Mouse (Mus musculus): ENCODE data around the gene Nek9.
"Not testable (repeated sequence)": the region's sequence is repeated elsewhere in the genome, so short reads cannot be mapped to it uniquely, and the experiment has no call there.

The Nek9 gene

DNA sequence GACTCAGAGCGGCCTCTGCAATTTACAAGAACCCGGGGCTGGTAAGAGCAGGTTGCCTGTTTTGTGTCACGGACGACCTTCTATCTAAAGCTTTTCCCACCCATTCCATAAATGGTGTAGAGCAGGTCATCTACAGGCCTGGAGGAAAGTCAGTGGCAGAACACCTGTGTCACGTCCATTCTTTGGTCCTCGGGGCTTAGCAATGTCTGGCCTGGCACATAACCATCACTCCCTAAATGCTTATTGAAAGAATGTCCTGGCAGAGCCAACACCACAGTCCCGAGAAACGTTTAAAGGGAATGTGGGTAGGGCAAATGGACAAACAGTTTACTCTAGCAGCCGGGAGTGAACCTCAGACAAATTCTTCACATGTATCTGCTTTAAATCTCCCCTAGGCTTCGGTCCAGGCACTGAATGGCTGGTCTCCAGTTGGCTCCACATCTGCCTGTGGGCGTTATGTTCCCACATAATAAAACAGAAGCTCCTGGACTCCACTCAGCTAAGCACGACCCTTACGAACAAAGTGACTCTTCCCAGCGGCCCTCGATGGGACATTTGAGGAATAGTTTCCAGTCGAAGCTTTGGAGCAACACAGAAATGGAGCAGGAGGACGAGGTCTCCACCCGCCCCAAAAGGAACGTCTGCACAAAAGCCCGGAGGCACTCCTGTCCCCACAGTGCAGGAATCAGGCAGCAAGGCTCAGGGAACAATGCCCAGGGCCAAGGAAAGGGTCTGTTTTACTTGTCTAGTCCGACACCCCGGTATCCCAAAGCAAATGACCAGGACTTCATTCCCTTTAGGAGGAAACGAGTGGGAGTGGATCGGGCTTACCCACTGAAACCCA lies 49.8 kb downstream of the Nek9 start:
- DNase-seq (ENCODE audit: low read depth) = no peak

DNA sequence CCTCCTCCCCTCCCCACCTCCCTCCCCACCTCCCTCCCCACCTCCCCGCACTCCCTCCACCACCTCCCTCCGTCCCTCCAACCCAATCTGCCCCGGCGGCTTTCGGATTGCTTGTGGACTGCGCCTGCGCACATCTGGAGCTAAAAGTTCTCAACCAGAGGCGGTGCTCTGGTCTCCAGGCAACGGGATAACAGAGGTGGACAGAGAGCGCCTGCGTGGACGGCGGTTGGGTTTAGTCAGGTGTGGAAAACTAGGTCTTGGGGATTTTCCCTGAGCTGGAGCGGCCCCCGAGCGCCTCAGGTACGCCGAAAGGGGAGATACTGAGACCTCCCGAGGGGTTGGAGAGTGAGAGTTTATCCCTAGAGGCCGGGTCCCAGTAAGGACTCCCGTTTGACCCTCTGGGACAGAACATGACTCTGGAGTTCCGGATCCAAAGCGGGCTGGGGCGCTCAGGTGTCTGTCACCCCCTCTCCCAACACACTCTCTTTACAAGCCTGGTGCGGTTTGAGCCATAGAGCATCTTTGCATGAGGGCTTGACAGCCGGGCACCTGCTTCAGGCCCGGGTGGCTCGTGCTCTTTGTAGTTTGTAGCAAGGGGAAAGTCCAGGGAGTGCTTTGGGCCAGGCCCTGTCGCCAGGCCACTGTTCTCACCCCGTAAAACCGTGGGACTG lies 50.5 kb downstream of the Nek9 start, which contains the start of gene Zc2hc1c:
Gene Zc2hc1c (plus strand): TSS at position 106 of the 671 bp plus-strand sequence.
- DNase-seq (ENCODE audit: low read depth) = no peak

DNA sequence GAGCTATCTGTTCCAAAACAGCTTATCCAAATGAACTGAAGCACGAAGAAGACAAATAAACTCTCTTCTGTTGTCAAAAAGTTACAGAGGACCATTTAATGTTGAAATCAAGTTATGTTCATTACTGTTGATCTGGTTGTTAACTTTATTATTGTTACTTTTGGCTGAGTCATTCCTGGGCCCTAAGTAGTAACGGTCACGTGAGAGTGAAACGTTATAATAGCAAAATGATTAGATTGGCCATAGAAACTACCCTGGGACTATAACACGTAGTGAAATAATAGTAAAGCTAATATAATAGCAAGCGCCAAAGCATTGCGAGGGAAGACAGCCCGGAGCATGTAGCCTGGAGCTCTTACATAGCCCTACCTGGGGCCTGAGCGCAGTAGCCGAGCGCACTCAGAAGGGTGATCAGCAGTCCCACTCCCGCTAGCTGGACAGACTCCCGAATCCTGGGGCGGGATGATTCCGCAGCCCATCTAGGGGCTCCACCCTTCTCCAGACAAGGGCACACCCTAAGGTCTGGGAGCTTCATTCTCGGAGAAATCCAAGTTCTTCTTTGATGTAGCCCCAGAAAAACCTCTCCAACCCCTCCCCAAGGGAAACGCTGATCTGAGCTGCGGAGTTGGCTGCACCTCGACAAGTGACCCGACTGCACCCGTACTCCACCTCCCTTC lies 51.2 kb downstream of the Nek9 start, which contains the start of gene Acyp1:
Gene Acyp1 (minus strand): TSS at position 630 of the 677 bp plus-strand sequence.
- DNase-seq (ENCODE audit: low read depth) = no peak

DNA sequence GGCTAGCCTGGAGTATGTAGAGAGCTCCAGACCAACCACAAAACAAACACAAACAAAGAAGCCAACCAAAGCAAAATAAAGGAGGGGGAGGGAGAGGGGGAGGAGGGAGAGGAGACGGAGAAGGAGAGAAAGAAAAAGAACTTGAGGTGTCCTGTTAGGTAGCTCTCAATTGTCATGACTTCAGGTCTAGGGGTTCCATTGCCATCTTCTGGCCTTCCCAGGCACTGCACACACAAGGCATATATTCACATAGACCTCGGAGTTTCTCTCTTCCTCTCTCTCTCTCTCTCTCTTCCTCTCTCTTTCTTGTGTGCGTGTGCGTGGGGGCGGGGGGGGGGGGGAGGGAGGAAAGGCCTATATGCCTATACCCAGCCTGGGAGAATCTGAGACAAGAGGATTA lies 52.2 kb downstream of the Nek9 start:
- DNase-seq (ENCODE audit: low read depth) = peak; percentile 75

DNA sequence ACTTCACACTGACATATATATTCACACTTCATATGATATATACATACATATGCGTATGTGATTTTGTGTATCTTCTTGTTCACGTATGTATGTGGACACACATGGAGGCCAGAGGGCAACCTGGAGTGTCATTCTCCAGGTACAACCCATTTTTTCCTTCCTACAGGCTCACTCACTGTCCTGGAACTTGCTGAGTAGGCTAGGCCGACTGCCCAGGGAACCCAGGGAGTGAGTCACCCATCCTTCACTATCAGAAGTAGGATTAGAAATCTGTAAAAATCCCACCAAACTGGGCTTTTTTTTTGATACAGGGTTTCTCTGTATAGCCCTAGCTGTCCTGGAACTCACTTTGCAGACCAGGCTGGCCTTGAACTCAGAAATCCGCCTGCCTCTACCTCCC lies 54.2 kb downstream of the Nek9 start:
- no peak for DNase-seq (ENCODE audit: low read depth)

DNA sequence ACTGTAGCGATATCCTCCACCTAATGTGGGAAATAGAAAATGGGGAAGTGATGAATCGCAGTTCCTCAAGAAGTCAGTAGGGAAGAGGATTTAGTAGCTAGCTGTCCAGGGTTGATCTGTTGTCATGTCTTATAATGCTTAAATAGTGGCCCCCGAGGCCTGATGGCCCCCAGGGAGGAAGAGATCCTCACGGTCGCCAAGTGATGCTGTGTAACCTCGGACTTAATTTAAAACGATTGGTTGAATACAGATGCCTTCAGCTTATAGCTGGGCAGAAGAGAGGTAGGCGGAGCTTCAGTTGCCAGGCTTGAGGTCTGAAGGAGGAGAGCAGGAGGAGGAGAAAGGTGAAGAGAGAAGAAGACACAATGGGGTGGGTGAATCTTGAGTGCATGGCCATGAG lies 54.8 kb downstream of the Nek9 start:
- no peak for DNase-seq (ENCODE audit: low read depth)

DNA sequence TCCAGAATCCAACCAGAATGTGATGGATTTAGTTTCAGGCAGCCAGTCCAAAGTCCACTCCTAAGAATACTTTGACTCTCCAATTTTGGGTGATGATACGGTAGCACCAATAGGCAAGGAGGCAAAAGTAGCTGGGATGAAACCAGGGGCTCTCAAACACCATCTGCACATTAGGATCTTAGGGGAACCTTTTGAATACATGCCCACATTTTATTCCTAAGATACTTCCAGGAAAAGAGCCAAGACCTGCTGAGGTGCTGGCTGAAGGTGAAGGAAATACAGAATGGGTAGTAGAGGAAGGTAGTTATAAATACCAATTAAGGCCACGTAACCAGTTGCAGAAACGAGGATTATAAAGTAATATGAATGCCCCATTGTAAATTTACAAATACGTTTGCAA lies 57.4 kb downstream of the Nek9 start:
- not testable (repeated sequence) for DNase-seq (ENCODE audit: low read depth)

DNA sequence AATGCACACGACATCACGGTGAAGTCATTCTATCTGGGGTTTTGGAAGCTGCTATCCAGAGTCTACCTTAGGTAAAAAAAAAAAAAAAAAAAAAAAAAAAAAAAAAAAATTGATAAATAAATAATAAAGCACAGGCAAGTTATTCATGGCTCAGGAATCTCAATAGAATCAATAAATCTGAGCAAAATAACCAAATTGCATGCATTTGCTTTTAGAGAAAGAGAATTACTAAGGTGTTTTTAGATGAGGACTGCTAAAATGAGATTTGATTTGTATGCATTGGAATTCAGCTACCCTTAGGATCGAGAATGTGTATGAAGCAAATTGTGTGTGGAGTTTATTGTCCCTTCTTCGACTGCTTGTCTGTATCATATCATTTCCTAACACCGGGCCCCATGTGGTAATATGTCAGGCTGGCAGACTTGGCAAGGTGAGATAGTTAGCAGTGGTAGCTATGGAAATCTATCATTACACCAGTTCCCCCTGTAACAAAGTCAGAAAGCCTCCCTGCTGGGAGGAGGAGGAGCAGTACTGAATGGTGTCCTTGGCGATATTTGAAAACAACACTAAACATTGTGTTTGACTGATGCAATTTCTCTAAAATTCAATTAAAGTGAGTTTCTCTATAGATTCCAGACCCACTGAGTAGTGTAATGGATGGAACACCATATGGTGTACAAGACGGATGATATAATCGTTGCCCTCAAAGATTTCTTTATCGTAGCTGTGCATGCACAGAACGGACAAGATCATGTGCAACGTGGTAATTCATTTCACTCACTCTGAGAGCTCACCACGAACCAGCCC lies 58.1 kb downstream of the Nek9 start:
- DNase-seq (ENCODE audit: low read depth) = no peak

DNA sequence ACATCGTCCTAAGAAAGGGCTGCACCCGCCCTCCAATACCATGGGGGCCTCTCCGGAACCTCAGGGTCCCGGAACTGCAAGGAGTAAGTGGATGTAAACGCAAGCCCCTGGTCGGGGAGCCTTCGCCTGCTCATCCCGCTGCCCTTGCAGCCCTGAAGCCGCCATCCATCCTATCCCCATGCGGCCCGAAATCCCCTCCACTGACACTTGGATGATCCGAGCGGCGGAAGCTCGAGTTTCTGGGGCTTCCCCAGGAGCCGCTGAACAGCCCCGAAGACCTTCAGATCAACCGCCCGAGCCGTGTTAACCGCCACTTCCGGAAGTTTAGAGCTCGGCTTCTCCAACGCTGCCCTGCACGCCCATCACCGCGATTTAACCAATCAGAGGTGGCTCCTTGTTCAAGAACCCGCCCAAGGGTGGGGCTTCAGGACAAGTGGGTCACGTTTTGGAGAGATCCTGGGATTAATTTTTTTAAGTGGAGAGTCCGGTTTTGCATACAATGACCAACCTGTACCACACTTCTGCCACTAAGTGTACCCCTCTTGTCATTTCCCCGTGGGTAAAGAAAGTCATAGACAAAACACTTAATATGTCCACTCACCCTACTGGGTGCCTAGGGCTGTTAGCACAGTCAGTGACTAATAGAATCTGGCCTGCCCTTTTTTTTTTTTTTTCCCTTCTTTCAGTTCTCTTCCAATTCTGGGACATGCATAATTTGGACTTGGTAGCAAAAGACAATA lies 58.9 kb downstream of the Nek9 start:
- peak; percentile 98 for DNase-seq (ENCODE audit: low read depth)

DNA sequence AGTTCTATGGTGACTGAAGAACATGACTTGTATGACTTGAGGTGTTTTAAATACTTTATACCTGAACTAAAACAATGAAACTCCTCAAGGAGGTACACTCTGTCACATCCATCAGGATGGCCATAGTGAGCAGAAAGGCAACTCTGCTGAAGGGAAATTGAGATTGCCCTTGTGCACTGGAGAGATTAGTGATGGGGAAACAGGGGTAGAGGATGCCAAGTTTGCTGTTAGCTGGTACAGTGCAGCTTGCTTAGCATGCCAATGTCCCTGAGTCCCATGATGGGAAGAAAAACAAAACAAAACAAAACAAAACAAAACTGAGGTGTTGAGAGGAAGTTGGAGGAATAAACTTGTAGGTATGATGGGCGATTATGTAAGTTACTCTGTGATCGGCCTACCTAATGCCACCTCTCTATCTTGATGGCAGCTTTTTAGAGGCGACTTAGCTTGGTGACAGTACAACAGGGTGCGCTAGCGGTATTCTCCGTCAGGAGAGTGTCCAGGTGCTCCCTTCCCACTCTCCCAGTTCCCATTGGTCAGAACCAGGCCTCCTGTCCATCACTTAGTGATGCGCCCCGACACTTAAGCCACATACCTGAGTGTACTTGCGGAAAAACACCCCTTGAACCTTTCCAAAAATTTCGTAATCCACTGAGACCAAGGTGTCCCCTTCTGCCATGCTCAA lies 59.6 kb downstream of the Nek9 start:
- DNase-seq (ENCODE audit: low read depth) = peak; percentile 20

DNA sequence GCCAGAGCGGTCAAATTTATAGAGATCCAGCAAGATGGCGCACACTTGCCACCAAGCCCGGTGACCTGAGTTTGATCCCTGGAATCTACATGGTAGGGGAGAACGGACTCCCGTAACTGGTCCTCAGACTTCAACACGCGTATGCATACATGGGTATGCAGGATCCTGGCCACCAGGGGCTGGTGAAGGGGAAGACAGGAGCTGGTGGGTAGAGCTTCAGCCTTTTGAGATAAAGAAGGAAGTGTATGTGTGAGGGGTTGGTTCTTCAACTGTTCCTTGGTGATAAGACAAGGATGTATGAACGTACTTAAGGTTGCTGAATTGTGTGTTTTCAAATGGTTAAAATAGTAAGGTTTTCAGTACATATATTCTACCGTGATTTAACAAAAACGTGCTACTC lies 60.2 kb downstream of the Nek9 start:
- peak; percentile 38 for DNase-seq (ENCODE audit: low read depth)

DNA sequence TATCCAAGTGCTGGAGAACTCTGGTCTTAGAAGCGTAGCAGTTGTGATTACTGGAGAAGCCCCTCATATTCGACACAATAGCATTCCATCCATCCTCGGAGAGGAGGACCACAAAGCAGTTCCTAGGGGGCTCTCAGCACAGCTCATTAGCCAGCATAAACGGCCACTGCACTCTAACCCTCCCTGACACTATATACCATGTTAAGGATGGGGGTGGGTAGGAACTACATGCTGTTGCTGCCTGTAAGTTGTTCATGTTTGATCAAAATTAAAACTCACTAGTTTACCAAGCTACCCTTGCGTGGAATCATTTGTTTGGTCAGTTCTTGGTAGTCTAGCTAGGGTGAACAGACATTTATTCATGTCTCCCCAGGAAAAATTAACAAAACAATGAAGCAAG lies 62.9 kb downstream of the Nek9 start:
- no peak for DNase-seq (ENCODE audit: low read depth)

DNA sequence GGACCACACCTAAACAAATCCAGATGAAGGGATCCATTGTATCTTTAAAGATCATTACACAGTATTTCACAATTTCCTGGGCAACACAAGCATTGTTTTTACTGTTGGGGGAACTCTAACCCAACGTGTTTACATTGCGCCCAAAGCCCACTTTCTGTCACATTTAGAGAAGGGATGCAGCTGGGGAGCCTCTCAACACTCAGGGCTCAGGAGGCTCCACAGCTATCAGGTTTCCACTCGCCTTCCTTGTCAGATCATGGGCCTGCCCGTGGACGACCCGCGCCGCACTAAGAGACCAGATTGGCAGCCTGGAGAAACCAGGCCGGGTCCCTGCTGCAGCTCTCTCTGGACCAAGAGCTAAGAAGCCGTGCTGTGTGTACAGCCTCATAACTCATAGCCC lies 65.7 kb downstream of the Nek9 start:
- no peak for DNase-seq (ENCODE audit: low read depth)

DNA sequence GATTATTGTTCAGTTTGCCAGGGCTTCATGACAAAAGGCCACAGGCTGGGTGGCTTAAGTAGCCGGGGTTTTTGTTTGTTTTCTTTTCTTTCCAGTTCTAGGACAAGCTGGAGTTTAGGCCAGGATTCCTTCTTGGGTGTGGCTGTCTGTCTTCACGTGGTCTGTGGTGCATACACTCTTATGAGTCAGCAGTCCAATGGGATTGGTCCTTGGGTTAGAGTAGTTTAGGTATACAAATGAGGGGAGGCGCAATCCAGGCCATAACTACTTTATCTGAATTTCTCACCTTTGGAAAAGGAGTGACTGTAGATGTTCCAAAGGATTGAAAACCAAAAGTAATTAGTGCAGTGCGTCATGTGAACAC lies 67.3 kb downstream of the Nek9 start:
- DNase-seq (ENCODE audit: low read depth) = no peak

DNA sequence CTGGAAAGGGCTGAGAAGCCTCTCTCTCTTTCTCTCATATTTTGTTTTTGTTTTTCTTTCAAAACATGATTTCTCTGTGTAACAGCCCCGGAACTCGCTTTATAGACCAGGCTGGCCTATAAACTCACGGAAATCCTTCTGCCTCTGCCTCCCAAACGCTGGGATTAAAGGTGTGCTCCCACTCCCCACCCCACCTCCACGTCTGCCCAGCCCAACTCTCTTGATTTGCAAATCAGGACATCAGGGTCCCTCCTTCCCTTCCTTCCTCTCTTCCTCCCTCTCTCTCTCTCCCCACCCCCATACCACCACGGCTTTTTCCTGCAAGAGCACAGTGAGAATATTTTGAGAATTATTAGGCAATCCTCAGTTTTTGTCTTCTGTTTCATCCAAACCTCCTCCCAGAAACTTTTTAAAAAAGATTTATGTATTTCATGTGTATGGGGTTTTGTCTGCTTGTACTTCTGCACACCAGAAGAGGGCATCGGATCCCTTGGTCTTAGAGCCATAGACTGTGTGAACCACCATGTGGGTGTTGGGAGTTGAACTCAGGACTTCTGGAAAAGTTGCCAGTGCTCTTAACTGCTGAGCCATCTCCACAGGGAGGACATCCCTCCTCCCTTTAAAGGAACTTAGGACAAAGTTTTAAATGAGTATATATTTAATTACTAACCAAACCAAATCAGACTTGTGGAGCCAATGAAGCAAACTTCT lies 67.9 kb downstream of the Nek9 start:
- no peak for DNase-seq (ENCODE audit: low read depth)

DNA sequence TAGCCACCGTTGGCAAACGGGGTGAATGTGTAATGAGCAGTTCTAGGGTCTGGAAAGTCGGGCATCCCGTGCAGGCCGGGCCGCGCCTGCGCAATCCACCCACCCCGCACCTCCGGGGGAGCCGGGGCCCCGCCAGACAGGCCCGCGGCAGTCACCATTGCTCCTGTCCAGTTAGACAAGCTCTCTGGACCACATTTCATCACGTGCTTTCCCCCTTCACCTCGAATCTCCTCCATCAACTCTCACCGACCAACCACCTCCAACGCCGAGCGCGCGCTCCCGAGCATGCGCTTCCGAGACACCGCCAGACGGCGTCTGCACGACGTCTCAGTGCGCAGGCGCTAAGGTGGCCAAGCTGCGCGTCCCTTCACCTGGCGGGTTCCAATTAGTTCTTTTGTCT lies 68.8 kb downstream of the Nek9 start, which contains the start of gene Mlh3:
Gene Mlh3 (minus strand): TSS at position 281 of the 400 bp plus-strand sequence.
- DNase-seq (ENCODE audit: low read depth) = no peak

DNA sequence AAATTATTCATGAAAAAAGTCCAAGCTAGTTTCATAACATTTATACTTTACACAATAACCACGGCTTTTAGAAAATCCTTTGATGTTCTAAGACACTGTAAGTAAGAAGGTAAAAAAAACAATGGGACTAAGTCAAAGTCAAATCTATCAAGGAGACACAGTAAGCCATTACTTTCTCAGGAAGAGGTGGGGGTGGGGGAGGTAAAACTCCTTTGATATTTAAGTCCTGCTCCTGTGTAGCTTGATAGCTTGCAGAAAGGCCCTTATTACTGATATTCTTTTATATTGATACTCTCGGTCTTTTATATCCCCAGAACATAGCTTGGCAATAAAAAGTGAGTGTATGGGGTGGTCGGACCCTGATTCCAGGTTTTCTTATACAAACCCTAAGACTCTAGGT lies 69.3 kb downstream of the Nek9 start:
- no peak for DNase-seq (ENCODE audit: low read depth)

DNA sequence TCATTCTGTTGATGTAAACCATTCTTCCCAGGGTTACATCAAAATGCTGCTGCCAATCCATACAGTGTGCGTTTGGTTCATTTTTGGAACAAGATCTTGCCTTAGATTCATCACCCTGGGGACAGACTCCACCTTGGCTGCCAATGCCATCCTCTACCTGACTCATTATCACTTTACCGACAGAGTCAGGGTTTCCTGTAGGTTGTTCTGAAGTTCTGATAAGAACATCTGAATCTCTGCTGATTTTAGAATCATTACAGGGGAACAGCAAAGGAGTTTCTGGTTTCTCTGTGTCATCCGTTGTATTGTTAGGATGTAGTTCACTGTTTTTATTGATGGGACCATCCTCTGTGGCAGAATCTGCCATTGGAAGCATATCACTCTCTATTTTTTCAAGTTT lies 72.9 kb downstream of the Nek9 start:
- DNase-seq (ENCODE audit: low read depth) = no peak

DNA sequence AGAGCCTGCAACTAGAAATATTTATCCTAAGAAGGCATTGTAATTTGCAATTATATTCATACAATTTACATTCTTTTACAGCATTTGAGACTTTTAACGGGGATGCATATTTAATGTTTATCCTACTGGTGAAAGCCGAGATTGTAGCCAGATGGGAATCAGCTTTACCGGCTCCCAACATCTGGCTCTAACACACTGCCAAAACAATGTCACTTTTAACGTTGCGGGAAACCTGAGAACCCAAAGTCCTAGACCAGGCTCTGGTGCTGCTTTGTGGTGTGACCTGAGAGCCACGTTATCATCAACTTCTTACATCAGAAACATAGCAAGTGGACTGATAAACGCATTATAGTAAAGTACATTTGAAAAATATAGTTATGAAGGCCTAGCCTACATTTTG lies 74.2 kb downstream of the Nek9 start:
- no peak for DNase-seq (ENCODE audit: low read depth)

DNA sequence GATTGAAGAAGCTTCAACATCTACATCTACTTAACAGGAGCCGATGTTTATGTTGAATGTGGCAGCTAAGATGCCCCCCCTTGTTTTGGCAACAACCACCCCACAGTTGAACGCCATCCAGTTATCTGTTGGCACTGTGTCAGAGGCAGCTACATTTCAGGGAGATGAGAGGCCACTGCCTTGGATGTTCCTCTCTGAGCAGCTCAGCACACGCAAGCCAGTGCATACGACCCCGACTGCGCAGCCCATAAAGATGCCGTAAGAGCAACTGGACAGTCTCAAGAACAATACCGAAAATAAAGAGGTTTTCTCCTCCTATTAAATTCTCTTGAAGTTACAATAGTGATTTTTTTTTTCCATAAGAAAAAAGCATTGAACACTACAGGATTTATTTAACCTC lies 74.6 kb downstream of the Nek9 start:
- no peak for DNase-seq (ENCODE audit: low read depth)

Measured in 416B (cell line).